Comparison of ENCODE assay signal across 8 mouse cellular contexts in the genomic region with DNA sequence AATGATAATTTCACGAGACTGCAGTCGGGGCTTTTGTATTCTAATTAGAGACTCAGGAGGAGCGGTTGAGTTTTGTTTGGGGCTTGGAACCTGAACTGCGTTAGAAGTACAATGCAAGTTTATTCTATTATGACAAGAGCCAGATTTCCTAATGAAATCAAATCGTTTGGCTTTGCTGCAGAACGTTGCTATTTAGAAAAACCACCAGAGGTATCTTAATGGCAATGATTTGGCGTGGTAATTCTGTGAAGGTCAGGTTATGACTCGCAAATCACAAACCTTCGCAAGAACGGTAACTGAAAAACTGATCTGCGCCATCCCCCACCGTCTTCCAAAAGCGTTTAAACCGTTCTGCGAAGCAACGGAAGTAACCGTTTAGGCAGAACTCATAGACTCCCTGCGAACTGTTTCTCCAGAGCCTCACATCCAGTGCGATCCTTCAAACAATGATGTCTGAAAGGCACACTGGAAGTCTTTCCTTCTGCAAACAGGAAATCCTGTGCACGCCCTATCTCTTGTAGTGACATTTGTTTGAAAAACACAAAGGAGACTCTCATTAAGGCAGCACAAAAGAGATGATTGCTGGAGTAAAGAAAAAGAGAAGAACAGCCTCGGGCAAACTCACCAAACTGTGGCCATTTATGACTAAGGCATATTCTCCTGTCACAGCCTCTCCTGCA.
DNase-seq lines count a peak whose midpoint lies in the region; TF ChIP-seq lines count a peak whose summit lies in the region.

No protein-coding gene starts in this region.

- DNase-seq in embryo, embryonic 10 days (ENCODE audit: low spot score) = peak; percentile 24
- DNase-seq in embryo, embryonic 10.5 days (ENCODE audit: low spot score) = no peak
- peak; percentile 10 for DNase-seq in kidney, postnatal 14 days
- DNase-seq in kidney, adult 18-20 months = no peak
- DNase-seq in lung, postnatal 14 days = peak; percentile 18
- no peak for DNase-seq in urinary bladder, adult 18-20 months (ENCODE audit: low spot score in 2 of 2)
- DNase-seq in spleen, adult 18-20 months = no peak

- peaks cover 26% of the 10 kb centered on the region for H3K4me1 ChIP-seq in embryonic fibroblast, embryonic 13.5 days (ENCODE audit: control insufficient read depth, insufficient read depth, low read length)

- no peak overlapping the region for H3K4me3 ChIP-seq in embryonic fibroblast, embryonic 13.5 days (ENCODE audit: insufficient read depth, low read length)

- TF ChIP-seq POLR2A in embryonic fibroblast, embryonic 13.5 days (IDR thresholded peaks at IDR 0.05; ENCODE audit: low read depth, low read length) = no peak

- H3K27ac ChIP-seq in embryonic fibroblast, embryonic 13.5 days (ENCODE audit: insufficient read depth, low read length) = peak overlapping the region; percentile 61

- no peak for TF ChIP-seq CTCF in embryonic fibroblast, embryonic 13.5 days (IDR thresholded peaks at IDR 0.05; ENCODE audit: borderline replicate concordance, insufficient read depth, low read length)

Comparison
In these comparisons a context has a peak if more than half of its experiments do, and no peak if none do; other contexts are left out.
1. DNase-seq: peak in embryo, embryonic 10 days (single experiment), kidney, postnatal 14 days (single experiment) and lung, postnatal 14 days (single experiment); none in embryo, embryonic 10.5 days (single experiment), kidney, adult 18-20 months (single experiment), urinary bladder, adult 18-20 months (0 of 2) and spleen, adult 18-20 months (0 of 2).